Mouse (Mus musculus) gastrocnemius, adult 2 months (tissue): ENCODE measurements around the gene Npas2. TPM values are rescaled to one million over a fixed set of nuclear protein-coding genes. Genes with fewer than 3 reads are reported as not detected.

Experiments
- DNase-seq: peaks from one replicate; pipeline ENCODE4 v3.0.0; 2022
- H3K27ac ChIP-seq: fragments of 200-600 bp; 2 replicates; pipeline ENCODE4 v1.8.1; 2022; ENCODE audit warnings: mild to moderate bottlenecking
- H3K4me3 ChIP-seq: fragments of 200-600 bp; 2 replicates; pipeline ENCODE4 v1.8.1; 2022; ENCODE audit warnings: mild to moderate bottlenecking, moderate library complexity
- CTCF ChIP-seq: fragments of 200-600 bp; IDR thresholded peaks from 2 replicates; pipeline ENCODE4 v1.8.1; 2022; ENCODE audit warnings: antibody characterized with exemption, mild to moderate bottlenecking, moderate library complexity
- intact Hi-C: fragments of 180-260 bp; cut with DNase I; formaldehyde crosslinking; loops from one replicate; pipeline ENCODE4 v1.15.1; 2025
- total RNA-seq, 2 experiments: library from RNA; stranded (reverse); gene quantifications; 2 replicates each; pipeline ENCODE4 v1.2.3; 2021

The Npas2 gene
- total RNA-seq, 2 experiments from 2014 or later = 0.51 to 4.4 TPM

- peak overlapping the region; percentile 84 for H3K27ac ChIP-seq
- peak overlapping the region; percentile 80 for H3K4me3 ChIP-seq
- peak; percentile 82 for DNase-seq
- intact Hi-C loops = loop anchor here (5.0 kb wide), 2 partner anchors 90 to 180 kb away; no protein-coding TSS in a partner anchor
- peak; percentile 46 for TF ChIP-seq CTCF
Measured at GRCm38 (mm10) chr1:39192460-39192996, 1.0 kb upstream of the Npas2 start.

- no peak; the same call in 1 of the 2 replicates for TF ChIP-seq CTCF
- Histone ChIP-seq H3K27ac (peak overlapping the region; percentile 84), H3K4me3 (peak overlapping the region; percentile 80)
- DNase-seq = peak; percentile 65
- intact Hi-C loops = loop anchor here (5.0 kb wide), 2 partner anchors 88 to 182 kb away; no protein-coding TSS in a partner anchor
Measured at GRCm38 (mm10) chr1:39193862-39194675, 538 bp downstream of the Npas2 start.

- no peak for DNase-seq
- Histone ChIP-seq H3K4me3 (peak overlapping the region; percentile 80), H3K27ac (peak overlapping the region; percentile 84)
- intact Hi-C loops = loop anchor here (5.0 kb wide), 3 partner anchors 87 to 183 kb away; no protein-coding TSS in a partner anchor
- TF ChIP-seq CTCF = no peak
Measured at GRCm38 (mm10) chr1:39194959-39195358, 1.4 kb downstream of the Npas2 start.

- H3K27ac ChIP-seq = peak overlapping the region; percentile 84
- intact Hi-C loops = loop anchor here (5.0 kb wide), 1 partner anchor 146 kb away; no protein-coding TSS in a partner anchor
- TF ChIP-seq CTCF = no peak
- DNase-seq = peak; percentile 34
- no peak overlapping the region for H3K4me3 ChIP-seq
Measured at GRCm38 (mm10) chr1:39196126-39196525, 2.6 kb downstream of the Npas2 start.

- no peak for DNase-seq
- peak; percentile 39; the same call in 1 of the 2 replicates for TF ChIP-seq CTCF
- intact Hi-C loops = loop anchor here (5.0 kb wide), 1 partner anchor 145 kb away; no protein-coding TSS in a partner anchor
- Histone ChIP-seq H3K4me3 (no peak overlapping the region), H3K27ac (peak overlapping the region; percentile 41; the same call in 1 of the 2 replicates)
Measured at GRCm38 (mm10) chr1:39196676-39197375, 3.3 kb downstream of the Npas2 start.

- Histone ChIP-seq H3K27ac (no peak overlapping the region), H3K4me3 (peak overlapping the region; percentile 18; the same call in 1 of the 2 replicates)
- DNase-seq = no peak
- intact Hi-C loops = no loop called here
- no peak for TF ChIP-seq CTCF
Measured at GRCm38 (mm10) chr1:39205021-39205420, 11.5 kb downstream of the Npas2 start.

GRCm38 (mm10) chr1:39205697-39206096, 12.2 kb downstream of the Npas2 start:
- intact Hi-C loops = no loop called here
- no peak for TF ChIP-seq CTCF
- H3K27ac ChIP-seq = no peak overlapping the region
- no peak overlapping the region for H3K4me3 ChIP-seq
- no peak for DNase-seq

GRCm38 (mm10) chr1:39206942-39207341, 13.4 kb downstream of the Npas2 start:
- H3K27ac ChIP-seq = no peak overlapping the region
- intact Hi-C loops = no loop called here
- H3K4me3 ChIP-seq = no peak overlapping the region
- DNase-seq = no peak
- TF ChIP-seq CTCF = peak; percentile 53

- TF ChIP-seq CTCF = peak; percentile 27; the same call in 1 of the 2 replicates
- Histone ChIP-seq H3K27ac (no peak overlapping the region), H3K4me3 (no peak overlapping the region)
- intact Hi-C loops = no loop called here
- DNase-seq = no peak
Measured at GRCm38 (mm10) chr1:39210928-39211327, 17.4 kb downstream of the Npas2 start.

GRCm38 (mm10) chr1:39212982-39213381, 19.5 kb downstream of the Npas2 start:
- intact Hi-C loops = no loop called here
- no peak for DNase-seq
- H3K27ac ChIP-seq = no peak overlapping the region
- no peak for TF ChIP-seq CTCF
- H3K4me3 ChIP-seq = no peak overlapping the region

- Histone ChIP-seq H3K4me3 (no peak overlapping the region), H3K27ac (no peak overlapping the region)
- intact Hi-C loops = no loop called here
- DNase-seq = no peak
- TF ChIP-seq CTCF = peak; percentile 60
Measured at GRCm38 (mm10) chr1:39217584-39217983, 24.1 kb downstream of the Npas2 start.

GRCm38 (mm10) chr1:39228401-39228800, 34.9 kb downstream of the Npas2 start:
- no peak for DNase-seq
- no peak overlapping the region for H3K4me3 ChIP-seq
- intact Hi-C loops = no loop called here
- no peak for TF ChIP-seq CTCF
- no peak overlapping the region for H3K27ac ChIP-seq

GRCm38 (mm10) chr1:39230021-39230420, 36.5 kb downstream of the Npas2 start:
- intact Hi-C loops = no loop called here

More at GRCm38 (mm10) chr1:39230021-39230420, 36.5 kb downstream of the Npas2 start:
- Histone ChIP-seq H3K4me3 (no peak overlapping the region), H3K27ac (no peak overlapping the region)
- no peak; the same call in 1 of the 2 replicates for TF ChIP-seq CTCF
- DNase-seq = no peak
